Mouse (Mus musculus) forebrain, embryonic 12.5 days (tissue): ENCODE measurements at regions not wholly inside any gene's neighbourhood (a gene's known extent, or its start where the extent isn't known, plus 50 kb on each side); places are given as distances from the start of the nearest gene placed in this dataset.

ENCODE experiments used
- ATAC-seq: fragments of 200-750 bp; cut with Nextera tagmentation; 2 replicates; pipeline ENCODE4 v1.8.0; 2017; ENCODE audit warnings: moderate TSS enrichment; ENCODE audit not compliant: low FRiP score
- H3K27ac ChIP-seq: fragments of 300-500 bp; sonication (generic); 2 replicates; pipeline ENCODE4 v1.5.1; 2016; ENCODE audit warnings: mild to moderate bottlenecking
- H3K27me3 ChIP-seq: fragments of 300-500 bp; sonication (generic); 2 replicates; pipeline ENCODE4 v1.6.1; 2016; ENCODE audit warnings: mild to moderate bottlenecking
- H3K36me3 ChIP-seq: fragments of 300-500 bp; sonication (generic); replicated peaks from 2 replicates; pipeline ENCODE4 v1.6.1; 2016; ENCODE audit warnings: mild to moderate bottlenecking
- H3K4me1 ChIP-seq: fragments of 300-500 bp; sonication (generic); 2 replicates; pipeline ENCODE4 v1.6.1; 2016
- H3K4me2 ChIP-seq: fragments of 300-500 bp; sonication (generic); 2 replicates; pipeline ENCODE4 v1.6.1; 2016; ENCODE audit warnings: mild to moderate bottlenecking, moderate library complexity
- H3K4me3 ChIP-seq: fragments of 300-500 bp; sonication (generic); replicated peaks from 2 replicates; pipeline ENCODE4 v1.5.1; 2016; ENCODE audit warnings: mild to moderate bottlenecking
- H3K9ac ChIP-seq: fragments of 300-500 bp; sonication (generic); 2 replicates; pipeline ENCODE4 v1.6.1; 2016; ENCODE audit warnings: mild to moderate bottlenecking
- H3K9me3 ChIP-seq: fragments of 300-500 bp; sonication (generic); 2 replicates; pipeline ENCODE4 v1.6.1; 2016
- WGBS: fragments of 180-500 bp; shearing (Covaris S2); methylation state at CpG from one replicate; pipeline ENCODE4 v1.1.7; 2016; 5-methylcytosine and 5-hydroxymethylcytosine counted together

- Histone ChIP-seq H3K4me2 (no peak overlapping the region), H3K27ac (no peak overlapping the region), H3K4me1 (peaks cover 18% of the 10 kb centered on the region), H3K9ac (no peak overlapping the region), H3K27me3 (peaks cover 81% of the 10 kb centered on the region), H3K36me3 (no peaks in the 10 kb centered on the region), H3K9me3 (peaks cover 12% of the 10 kb centered on the region), H3K4me3 (no peak overlapping the region)
- no peak for ATAC-seq
- WGBS = 93% methylated on average over 4 of the region's 4 CpGs
These were observed 50.7 kb upstream of the Echdc3 start for GRCm38 (mm10) chr2:6263565-6263964.

GRCm38 (mm10) chr2:6264085-6264783 lies 51.4 kb upstream of the Echdc3 start:
- H3K4me3 ChIP-seq = no peak overlapping the region
- H3K27ac ChIP-seq = no peak overlapping the region
- WGBS = 89% methylated on average over 8 of the region's 8 CpGs
- no peak overlapping the region for H3K4me2 ChIP-seq
- H3K36me3 ChIP-seq = no peaks in the 10 kb centered on the region
- H3K9ac ChIP-seq = no peak overlapping the region
- peaks cover 81% of the 10 kb centered on the region for H3K27me3 ChIP-seq
- peaks cover 12% of the 10 kb centered on the region for H3K9me3 ChIP-seq
- ATAC-seq = no peak
- H3K4me1 ChIP-seq = peaks cover 18% of the 10 kb centered on the region

- H3K36me3 ChIP-seq = no peaks in the 10 kb centered on the region
- peaks cover 18% of the 10 kb centered on the region for H3K4me1 ChIP-seq
- 95% methylated on average over 3 of the region's 3 CpGs for WGBS
- H3K9me3 ChIP-seq = peaks cover 11% of the 10 kb centered on the region
- peaks cover 81% of the 10 kb centered on the region for H3K27me3 ChIP-seq
- H3K9ac ChIP-seq = no peak overlapping the region
- no peak overlapping the region for H3K4me3 ChIP-seq
- no peak overlapping the region for H3K27ac ChIP-seq
- no peak for ATAC-seq
- no peak overlapping the region for H3K4me2 ChIP-seq
These were observed 52.3 kb upstream of the Echdc3 start for GRCm38 (mm10) chr2:6265117-6265516.

- no peak overlapping the region for H3K4me2 ChIP-seq
- no peaks in the 10 kb centered on the region for H3K36me3 ChIP-seq
- 66% methylated on average over 6 of the region's 6 CpGs for WGBS
- ATAC-seq = no peak
- peaks cover 87% of the 10 kb centered on the region for H3K27me3 ChIP-seq
- peaks cover 9% of the 10 kb centered on the region for H3K4me1 ChIP-seq
- H3K9ac ChIP-seq = no peak overlapping the region
- no peak overlapping the region for H3K4me3 ChIP-seq
- H3K9me3 ChIP-seq = peaks cover 8% of the 10 kb centered on the region; the same call in 1 of the 2 replicates
- H3K27ac ChIP-seq = no peak overlapping the region
These were observed 54.2 kb upstream of the Echdc3 start for GRCm38 (mm10) chr2:6267066-6267465.

GRCm38 (mm10) chr2:6267537-6267936 lies 54.7 kb upstream of the Echdc3 start:
- H3K4me1 ChIP-seq = peaks cover 10% of the 10 kb centered on the region
- 40% methylated on average over 9 of the region's 9 CpGs for WGBS
- H3K4me2 ChIP-seq = no peak overlapping the region
- H3K9ac ChIP-seq = no peak overlapping the region
- no peak overlapping the region for H3K4me3 ChIP-seq
- H3K9me3 ChIP-seq = peaks cover 8% of the 10 kb centered on the region; the same call in 1 of the 2 replicates
- no peak overlapping the region for H3K27ac ChIP-seq
- H3K27me3 ChIP-seq = peaks cover 86% of the 10 kb centered on the region
- ATAC-seq = no peak
- no peaks in the 10 kb centered on the region for H3K36me3 ChIP-seq

- 95% methylated on average over 2 of the region's 2 CpGs for WGBS
- Histone ChIP-seq H3K36me3 (no peaks in the 10 kb centered on the region), H3K4me1 (peaks cover 12% of the 10 kb centered on the region), H3K9me3 (no peaks in the 10 kb centered on the region), H3K4me3 (no peak overlapping the region), H3K9ac (no peak overlapping the region), H3K27me3 (peaks cover 57% of the 10 kb centered on the region), H3K27ac (no peak overlapping the region), H3K4me2 (no peak overlapping the region)
- ATAC-seq = no peak
These were observed 50.0 kb upstream of the Usp6nl start for GRCm38 (mm10) chr2:6272514-6272913.
